Mouse (Mus musculus) adrenal gland, postnatal 4 days (tissue): ENCODE measurements at regions not wholly inside any gene's neighbourhood (a gene's known extent, or its start where the extent isn't known, plus 50 kb on each side); places are given as distances from the start of the nearest gene placed in this dataset.

Source experiments
- DNase-seq, 2 experiments: peaks; one replicate each; pipeline ENCODE4 v3.0.0; 2021 to 2022; ENCODE audit warnings: low spot score in 2 of 2, mixed read lengths in 2 of 2

DNA sequence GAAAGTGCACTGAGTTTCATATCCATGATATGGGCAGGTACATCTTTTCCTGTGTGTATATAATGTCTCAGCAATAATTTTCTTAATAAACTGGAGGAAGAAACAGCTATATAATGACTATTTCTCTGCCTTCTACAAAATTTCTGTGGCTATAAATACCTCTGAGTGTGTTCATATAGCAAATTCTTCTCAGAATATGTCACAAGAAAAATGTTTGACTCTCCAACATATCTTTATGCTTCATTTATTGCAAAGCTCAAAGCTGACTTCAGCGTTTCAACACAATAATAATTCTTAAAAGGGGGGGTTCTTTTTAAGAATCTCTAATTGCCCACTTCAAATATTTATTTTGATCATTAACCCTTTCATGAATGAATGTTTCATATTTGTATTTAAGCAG lies 310.0 kb upstream of the Paip1 start:
- no peak for DNase-seq

DNA sequence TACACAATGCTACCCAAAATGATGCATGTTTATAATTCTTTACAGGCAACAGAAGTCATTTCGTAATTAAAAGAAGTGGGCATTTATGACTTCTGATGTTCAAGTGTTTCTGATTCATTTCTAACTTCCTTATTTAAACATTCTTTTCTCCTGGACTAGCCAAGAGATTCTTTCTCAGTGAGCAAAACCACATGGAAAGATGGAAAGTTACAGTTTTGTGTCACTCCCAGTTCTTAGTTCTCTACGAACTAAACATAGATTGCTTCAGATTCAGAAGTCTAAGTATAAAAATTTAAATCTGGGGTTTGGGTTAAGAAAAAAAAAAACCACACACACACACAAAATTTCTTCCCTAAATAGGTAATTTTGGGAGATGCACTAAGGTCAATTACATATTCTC lies 288.0 kb upstream of the Paip1 start:
- no peak for DNase-seq

GRCm38 (mm10) chr13:119143351-119143750 lies 285.1 kb upstream of the Paip1 start:
- DNase-seq, result no peak

- no peak for DNase-seq
Measured at GRCm38 (mm10) chr13:119145713-119146112, 282.7 kb upstream of the Paip1 start.

GRCm38 (mm10) chr13:119147701-119148100 lies 280.7 kb upstream of the Paip1 start:
- DNase-seq, result no peak

GRCm38 (mm10) chr13:119149141-119149540 lies 279.3 kb upstream of the Paip1 start:
- no peak for DNase-seq

DNA sequence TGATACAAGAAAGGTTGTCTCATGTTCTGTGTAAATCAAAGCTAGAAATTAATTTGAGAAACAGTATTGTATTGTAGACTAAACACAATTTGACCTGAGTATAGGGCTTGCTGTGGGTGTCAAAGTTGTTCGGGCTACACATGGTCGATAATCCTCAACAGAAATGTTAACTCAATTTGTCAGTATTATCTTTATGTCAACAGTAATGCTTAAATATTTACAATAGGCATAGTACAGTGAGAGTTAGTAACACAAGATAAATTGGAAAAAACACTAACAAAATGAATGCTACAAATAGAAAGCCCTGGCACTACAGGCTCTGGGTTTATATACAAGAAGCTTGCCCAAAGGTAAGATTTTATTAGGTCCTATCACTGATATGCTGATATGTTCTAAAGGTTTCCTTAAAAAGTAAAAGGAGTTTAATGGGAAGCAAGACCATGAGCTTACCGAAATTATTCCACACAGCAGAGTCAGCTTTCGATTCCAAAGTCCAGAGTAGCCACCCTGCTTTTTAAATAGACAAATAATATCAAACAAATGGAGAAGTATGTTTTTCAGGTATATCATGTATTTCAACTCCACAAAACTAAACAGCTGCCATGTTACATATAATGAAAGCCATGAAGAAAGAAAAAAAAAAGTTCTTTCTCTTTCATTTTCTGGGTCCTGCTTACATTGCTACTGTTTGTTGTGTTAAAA lies 277.4 kb upstream of the Paip1 start:
- DNase-seq, result no peak

DNA sequence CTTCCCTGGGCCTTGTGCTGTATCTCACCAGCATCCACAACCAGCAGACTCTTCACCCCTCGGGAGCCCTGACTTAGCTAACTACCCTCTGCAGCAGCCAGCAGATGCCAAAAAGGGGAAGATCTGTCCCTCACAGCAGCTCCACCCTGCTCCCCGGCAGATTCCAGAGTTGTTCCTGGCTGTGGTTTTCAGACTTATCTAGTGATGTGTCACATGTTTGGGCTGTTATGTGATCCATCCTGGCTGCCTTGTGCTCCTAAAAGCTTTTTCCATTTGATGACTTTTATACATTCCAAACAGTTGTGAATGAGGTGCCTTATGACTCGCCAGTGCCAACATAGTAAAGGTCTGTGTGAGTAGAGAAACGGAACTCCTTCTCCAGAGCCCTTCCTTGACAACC lies 250.6 kb upstream of the Paip1 start:
- no peak for DNase-seq

DNA sequence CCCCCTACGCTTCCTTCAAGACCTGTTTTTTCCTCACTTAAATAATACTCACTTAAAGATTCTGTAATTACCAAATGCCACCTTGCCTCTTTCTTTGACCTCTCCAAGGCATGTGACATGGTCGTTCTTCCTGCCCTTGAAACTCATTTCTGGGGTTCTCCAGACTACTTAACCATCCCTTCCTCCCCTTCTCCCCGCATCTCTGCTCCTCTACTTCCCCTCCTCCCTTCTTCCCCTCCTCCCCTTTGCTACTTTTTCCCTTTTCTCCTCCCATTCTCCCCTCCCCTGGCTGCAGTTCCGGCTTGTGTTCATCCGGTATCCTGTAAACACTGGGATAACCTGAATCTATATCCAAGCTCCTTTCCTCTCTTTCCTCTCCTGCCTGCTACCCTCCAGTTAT lies 250.2 kb upstream of the Paip1 start:
- DNase-seq, result no peak

GRCm38 (mm10) chr13:119179157-119179920 lies 249.1 kb upstream of the Paip1 start:
- no peak for DNase-seq

- no peak for DNase-seq
Measured at GRCm38 (mm10) chr13:119184322-119184877, 244.0 kb upstream of the Paip1 start.

- DNase-seq, result no peak
Measured at GRCm38 (mm10) chr13:119185567-119186143, 242.7 kb upstream of the Paip1 start.

GRCm38 (mm10) chr13:119231556-119231955 lies 196.8 kb upstream of the Paip1 start:
- DNase-seq, result no peak

- no peak for DNase-seq
Measured at GRCm38 (mm10) chr13:119232100-119233029, 196.0 kb upstream of the Paip1 start.

GRCm38 (mm10) chr13:119233030-119233385 lies 195.4 kb upstream of the Paip1 start:
- DNase-seq, result no peak

GRCm38 (mm10) chr13:119233869-119234268 lies 194.5 kb upstream of the Paip1 start:
- no peak for DNase-seq

- DNase-seq, result no peak
Measured at GRCm38 (mm10) chr13:119242358-119242757, 186.0 kb upstream of the Paip1 start.

DNA sequence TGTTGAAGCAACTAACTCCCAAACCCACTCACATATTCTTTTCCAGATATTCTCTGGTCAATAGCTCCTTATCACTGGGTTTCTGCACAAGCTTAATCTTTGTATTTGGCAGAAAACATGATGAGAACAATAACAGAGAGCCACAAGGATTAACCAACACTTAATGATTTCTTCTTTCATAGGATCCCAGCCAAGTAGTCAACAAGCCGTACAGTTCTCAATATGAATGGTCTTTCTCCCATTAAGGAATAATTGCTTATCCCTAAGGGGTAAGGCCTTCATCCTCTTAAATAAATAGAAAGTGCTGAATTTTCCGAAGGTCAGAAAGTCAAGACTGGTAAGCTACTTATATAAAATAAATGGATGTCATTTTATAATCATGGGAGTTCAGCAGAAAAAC lies 181.3 kb upstream of the Paip1 start:
- DNase-seq, result no peak

DNA sequence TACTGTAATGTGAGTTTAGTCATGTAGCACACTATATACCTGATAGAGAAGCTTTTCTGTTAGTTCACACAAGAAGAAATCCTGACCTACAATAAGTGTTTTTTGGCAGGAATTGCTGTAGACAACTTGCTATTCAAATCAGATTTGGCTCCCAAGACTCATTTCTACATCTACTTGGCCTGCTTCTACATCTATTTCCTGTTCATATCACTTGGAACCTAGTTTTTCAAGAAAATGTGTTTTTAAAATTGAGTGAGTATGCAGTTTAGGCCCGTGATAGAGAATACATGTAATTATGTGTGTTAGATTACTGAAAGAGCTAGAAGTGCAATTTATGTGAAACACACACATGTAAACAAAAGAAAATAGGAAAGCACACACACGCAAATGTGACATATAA lies 176.4 kb upstream of the Paip1 start:
- no peak for DNase-seq

DNA sequence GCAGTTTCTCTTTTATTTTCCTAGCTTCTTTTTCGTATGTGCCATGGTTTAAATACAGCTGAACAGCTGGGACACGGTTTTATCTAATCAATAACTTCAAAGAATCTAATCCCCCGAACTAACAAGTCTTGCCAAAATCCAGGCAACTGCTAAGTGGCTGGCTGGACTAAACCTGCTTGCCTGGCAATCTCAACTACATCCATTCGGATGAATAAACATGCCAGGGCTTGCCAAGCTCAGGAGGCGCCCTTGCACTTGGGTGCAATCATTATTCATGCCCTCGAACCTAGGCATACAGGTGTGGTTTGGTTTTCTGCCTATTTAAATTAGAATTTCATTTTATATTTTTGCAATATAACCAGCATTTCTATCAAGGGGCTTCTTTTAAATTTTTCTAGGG lies 172.1 kb upstream of the Paip1 start:
- no peak for DNase-seq

DNA sequence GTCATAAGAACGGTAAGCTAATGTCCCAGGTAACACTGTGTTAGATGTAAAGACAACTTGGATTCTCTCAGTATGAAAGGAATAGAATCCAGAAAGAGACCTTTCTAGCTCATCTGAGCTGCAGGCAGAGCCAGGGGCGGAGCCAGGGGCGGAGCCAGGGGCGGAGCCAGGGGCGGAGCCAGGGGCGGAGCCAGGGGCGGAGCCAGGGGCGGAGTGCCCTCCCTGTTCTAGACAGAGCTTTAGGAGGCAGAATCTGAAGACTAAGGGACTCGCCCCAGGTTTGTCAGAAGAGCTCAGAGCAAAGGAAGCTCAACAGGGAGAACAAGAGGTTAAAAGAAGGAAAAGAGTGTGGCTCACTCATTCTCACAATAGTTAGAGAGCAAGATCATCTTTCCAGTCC lies 169.9 kb upstream of the Paip1 start:
- no peak for DNase-seq
